ENCODE assay signal across 11 mouse cellular contexts in the genomic region with DNA sequence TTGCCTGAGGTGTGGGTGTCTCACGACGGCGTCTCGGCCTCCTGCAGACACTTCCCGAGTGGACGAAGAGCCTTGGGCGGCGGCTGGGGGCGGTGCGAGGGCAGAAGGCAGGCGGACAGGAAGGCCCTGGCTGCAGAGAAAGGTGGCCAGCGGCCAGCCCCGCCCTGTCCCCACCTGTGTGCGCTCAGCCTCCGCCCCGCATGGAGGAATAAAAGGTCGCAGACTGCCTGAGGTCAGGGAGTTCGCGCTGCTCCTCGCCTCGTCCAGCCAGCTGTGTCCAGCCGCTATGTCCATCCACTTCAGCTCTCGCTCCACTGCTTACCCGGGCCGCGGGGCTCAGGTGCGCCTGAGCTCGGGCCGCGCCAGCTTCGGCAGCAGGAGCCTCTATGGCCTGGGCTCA. TPM values are rescaled to one million over a fixed set of nuclear protein-coding genes. Genes with fewer than 3 reads are reported as not detected.
DNase-seq lines count a peak whose midpoint lies in the region; ATAC-seq and TF ChIP-seq lines count a peak whose summit lies in the region.
"Had no signal": no experiment of that assay in that cellular context is flagged by ENCODE, and none has a peak within 500 bp of the region (broad histone marks: within the 10 kb centered on the region; RNA-seq: fewer than 3 reads in every experiment).

No protein-coding gene starts in this region.

- H3K27me3 ChIP-seq in forebrain, embryonic 10.5 days (ENCODE audit: poor library complexity, severe bottlenecking), result peaks cover 55% of the 10 kb centered on the region
- H3K27me3 ChIP-seq in forebrain, embryonic 15.5 days, result peaks cover 8% of the 10 kb centered on the region; the same call in 1 of the 2 replicates
- H3K27me3 ChIP-seq in ES-Bruce4 (ENCODE audit: control insufficient read depth, insufficient read depth, low read length, poor library complexity, severe bottlenecking), result no peaks in the 10 kb centered on the region; the same call in 1 of the 2 replicates
- peaks cover 6% of the 10 kb centered on the region for H3K27me3 ChIP-seq in kidney, embryonic 14.5 days (ENCODE audit: control insufficient read depth, insufficient read depth, low read length)
- H3K27me3 ChIP-seq in lung, embryonic 16.5 days (ENCODE audit: control insufficient read depth, insufficient read depth, low read depth, low read length), result peaks cover 2% of the 10 kb centered on the region; the same call in 1 of the 2 replicates

- ATAC-seq in forebrain, embryonic 15.5 days (replicated peaks), result no peak
- peak; percentile 48 for ATAC-seq in kidney, embryonic 14.5 days (ENCODE audit: low FRiP score, low TSS enrichment)
- ATAC-seq in lung, embryonic 16.5 days (ENCODE audit: low read depth), result peak; percentile 65
- ATAC-seq: liver, postnatal 0 days had no signal

- H3K9ac ChIP-seq in forebrain, embryonic 15.5 days (replicated peaks), result no peak overlapping the region
- H3K9ac ChIP-seq in ES-Bruce4 (ENCODE audit: low read depth, poor library complexity, severe bottlenecking), result peak overlapping the region; percentile 8; the same call in 1 of the 2 replicates
- H3K9ac ChIP-seq in kidney, embryonic 14.5 days (ENCODE audit: low read depth, low read length), result peak overlapping the region; percentile 47
- H3K9ac ChIP-seq in lung, embryonic 16.5 days (ENCODE audit: low read length), result peak overlapping the region; percentile 61
- H3K9ac ChIP-seq: liver, postnatal 0 days; neural tube, embryonic 15.5 days had no signal

- H3K36me3 ChIP-seq in forebrain, embryonic 10.5 days (replicated peaks), result no peaks in the 10 kb centered on the region
- no peaks in the 10 kb centered on the region for H3K36me3 ChIP-seq in forebrain, embryonic 15.5 days
- no peaks in the 10 kb centered on the region for H3K36me3 ChIP-seq in ES-Bruce4 (ENCODE audit: control insufficient read depth, insufficient read depth, low read length, poor library complexity, severe bottlenecking)
- no peaks in the 10 kb centered on the region for H3K36me3 ChIP-seq in kidney, embryonic 14.5 days (ENCODE audit: control insufficient read depth, insufficient read depth, low read length)
- H3K36me3 ChIP-seq in lung, embryonic 16.5 days (ENCODE audit: control insufficient read depth, insufficient read depth, low read length), result no peaks in the 10 kb centered on the region
- H3K36me3 ChIP-seq: neural tube, embryonic 15.5 days had no signal

- peaks cover 42% of the 10 kb centered on the region for H3K4me1 ChIP-seq in forebrain, embryonic 10.5 days
- no peaks in the 10 kb centered on the region for H3K4me1 ChIP-seq in forebrain, embryonic 15.5 days
- peaks cover 8% of the 10 kb centered on the region for H3K4me1 ChIP-seq in ES-Bruce4 (ENCODE audit: control insufficient read depth, insufficient read depth, low read length)
- H3K4me1 ChIP-seq in kidney, embryonic 14.5 days (ENCODE audit: control insufficient read depth, insufficient read depth, low read length), result no peaks in the 10 kb centered on the region
- H3K4me1 ChIP-seq in lung, embryonic 16.5 days (replicated peaks; ENCODE audit: control insufficient read depth, insufficient read depth, low read length), result peaks cover 10% of the 10 kb centered on the region

- DNase-seq in forebrain, embryonic 10.5 days (ENCODE audit: extremely low spot score, low spot score), result no peak
- DNase-seq in frontal cortex, adult 2 months (ENCODE audit: extremely low spot score in 1 of 2, low spot score in 1 of 2), result no peak
- no peak for DNase-seq in natural killer cell, adult 2 months (ENCODE audit: low spot score in 2 of 2)
- DNase-seq in thymus, postnatal 14 days, result no peak
- DNase-seq: liver, postnatal 0 days had no signal

- TF ChIP-seq CTCF in ES-Bruce4 (IDR thresholded peaks at IDR 0.05; ENCODE audit: low read depth, low read length), result no peak

- peak overlapping the region; percentile 18 for H3K4me3 ChIP-seq in forebrain, embryonic 10.5 days
- H3K4me3 ChIP-seq in forebrain, embryonic 15.5 days, result no peak overlapping the region
- H3K4me3 ChIP-seq in ES-Bruce4 (ENCODE audit: low read depth, low read length), result peak overlapping the region; percentile 48
- H3K4me3 ChIP-seq in kidney, embryonic 14.5 days (ENCODE audit: low read length), result peak overlapping the region; percentile 21
- peak overlapping the region; percentile 39 for H3K4me3 ChIP-seq in lung, embryonic 16.5 days (ENCODE audit: low read length)
- H3K4me3 ChIP-seq: neural tube, embryonic 15.5 days had no signal

- no peaks in the 10 kb centered on the region for H3K9me3 ChIP-seq in forebrain, embryonic 10.5 days
- H3K9me3 ChIP-seq in forebrain, embryonic 15.5 days, result no peaks in the 10 kb centered on the region
- H3K9me3 ChIP-seq in ES-Bruce4 (replicated peaks; ENCODE audit: control insufficient read depth, insufficient read depth, low read length, poor library complexity, severe bottlenecking), result no peaks in the 10 kb centered on the region
- H3K9me3 ChIP-seq in kidney, embryonic 14.5 days (ENCODE audit: control insufficient read depth, low read length), result no peaks in the 10 kb centered on the region
- H3K9me3 ChIP-seq in lung, embryonic 16.5 days (ENCODE audit: control insufficient read depth, low read length), result no peaks in the 10 kb centered on the region
- H3K9me3 ChIP-seq: neural tube, embryonic 15.5 days had no signal

- no peak overlapping the region for H3K4me2 ChIP-seq in forebrain, embryonic 15.5 days (replicated peaks)
- peak overlapping the region; percentile 37 for H3K4me2 ChIP-seq in kidney, embryonic 14.5 days (replicated peaks; ENCODE audit: low read depth, low read length)
- peak overlapping the region; percentile 44 for H3K4me2 ChIP-seq in lung, embryonic 16.5 days (ENCODE audit: low read depth, low read length)
- H3K4me2 ChIP-seq: neural tube, embryonic 15.5 days had no signal

- 18% methylated on average over 31 of the region's 31 CpGs for WGBS in forebrain, embryonic 10.5 days
- WGBS in forebrain, embryonic 15.5 days, result 22% methylated on average over 31 of the region's 31 CpGs
- WGBS in kidney, embryonic 14.5 days, result 15% methylated on average over 31 of the region's 31 CpGs
- WGBS in lung, embryonic 16.5 days, result 8% methylated on average over 29 of the region's 31 CpGs

- no peak overlapping the region for H3K27ac ChIP-seq in forebrain, embryonic 10.5 days
- H3K27ac ChIP-seq in forebrain, embryonic 15.5 days (replicated peaks), result no peak overlapping the region
- no peak overlapping the region for H3K27ac ChIP-seq in ES-Bruce4 (ENCODE audit: insufficient read depth, low read length)
- H3K27ac ChIP-seq in kidney, embryonic 14.5 days (ENCODE audit: low read depth, low read length), result peak overlapping the region; percentile 62; the same call in 1 of the 2 replicates
- H3K27ac ChIP-seq in lung, embryonic 16.5 days (ENCODE audit: low read length), result peak overlapping the region; percentile 96
- H3K27ac ChIP-seq: neural tube, embryonic 15.5 days had no signal

- TF ChIP-seq POLR2A in ES-Bruce4 (IDR thresholded peaks at IDR 0.05; ENCODE audit: insufficient read depth, low read length), result no peak

- peak; percentile 58; the same call in 1 of the 2 replicates for TF ChIP-seq EP300 in ES-Bruce4 (IDR thresholded peaks at IDR 0.05; ENCODE audit: insufficient read depth, low read depth, low read length)

RNA-seq across cellular contexts. Expression of a gene that starts 1.3 kb away (rescaled TPM):
- 12.2 and 12.4 TPM in 2 replicates for polyA plus RNA-seq in forebrain, embryonic 10.5 days (2016; fragmentation: Nextera tagmentation; extraction: Ambion mirVana)
- 0.26 and 0.46 TPM in 2 replicates for polyA plus RNA-seq in forebrain, embryonic 15.5 days (2015; fragmentation: Nextera tagmentation; extraction: Ambion mirVana)
- 30.7 and 36.4 TPM in 2 replicates for polyA plus RNA-seq in ES-Bruce4 (2011; ENCODE audit: insufficient read depth, insufficient read length, low read depth, missing spikeins)
- polyA plus RNA-seq in kidney, embryonic 14.5 days (2014; fragmentation: Nextera tagmentation; extraction: Ambion mirVana), result 34.6 and 44.0 TPM in 2 replicates
- polyA plus RNA-seq in lung, embryonic 16.5 days (2015; fragmentation: Nextera tagmentation; extraction: Ambion mirVana), result 173 and 187 TPM in 2 replicates
- polyA plus RNA-seq in frontal cortex, adult 2 months (2012; rRNA removed), result 0.34 and 1.0 TPM in 2 replicates

RNA-seq across cellular contexts. Expression of a gene that starts 26.4 kb away (rescaled TPM):
- polyA plus RNA-seq in forebrain, embryonic 10.5 days (2016; fragmentation: Nextera tagmentation; extraction: Ambion mirVana), result 0.10 TPM in 1 of 2 replicates, not detected in the other
- polyA plus RNA-seq in forebrain, embryonic 15.5 days (2015; fragmentation: Nextera tagmentation; extraction: Ambion mirVana), result 0.09 and 0.10 TPM in 2 replicates
- not detected in 2 replicates for polyA plus RNA-seq in ES-Bruce4 (2011; ENCODE audit: insufficient read depth, insufficient read length, low read depth, missing spikeins)
- not detected in 2 replicates for polyA plus RNA-seq in kidney, embryonic 14.5 days (2014; fragmentation: Nextera tagmentation; extraction: Ambion mirVana)
- 0.26 and 0.31 TPM in 2 replicates for polyA plus RNA-seq in lung, embryonic 16.5 days (2015; fragmentation: Nextera tagmentation; extraction: Ambion mirVana)
- 0.10 and 0.13 TPM in 2 replicates for polyA plus RNA-seq in frontal cortex, adult 2 months (2012; rRNA removed)
- polyA plus RNA-seq: C2C12; liver, postnatal 0 days had no signal

RNA-seq across cellular contexts. Expression of a gene that starts 35.4 kb away (rescaled TPM):
- polyA plus RNA-seq in forebrain, embryonic 10.5 days (2016; fragmentation: Nextera tagmentation; extraction: Ambion mirVana), result not detected in 2 replicates
- polyA plus RNA-seq in forebrain, embryonic 15.5 days (2015; fragmentation: Nextera tagmentation; extraction: Ambion mirVana), result not detected in 2 replicates
- polyA plus RNA-seq in ES-Bruce4 (2011; ENCODE audit: insufficient read depth, insufficient read length, low read depth, missing spikeins), result not detected in 2 replicates
- 0.21 TPM in 1 of 2 replicates, not detected in the other for polyA plus RNA-seq in kidney, embryonic 14.5 days (2014; fragmentation: Nextera tagmentation; extraction: Ambion mirVana)
- not detected in 2 replicates for polyA plus RNA-seq in lung, embryonic 16.5 days (2015; fragmentation: Nextera tagmentation; extraction: Ambion mirVana)
- polyA plus RNA-seq in frontal cortex, adult 2 months (2012; rRNA removed), result not detected in 2 replicates
- polyA plus RNA-seq: C2C12; liver, postnatal 0 days; neural tube, embryonic 15.5 days had no signal

RNA-seq across cellular contexts. Expression of a gene that starts 42.2 kb away (rescaled TPM):
- 0.07 TPM in 1 of 2 replicates, not detected in the other for polyA plus RNA-seq in forebrain, embryonic 10.5 days (2016; fragmentation: Nextera tagmentation; extraction: Ambion mirVana)
- 0.08 TPM in 1 of 2 replicates, not detected in the other for polyA plus RNA-seq in forebrain, embryonic 15.5 days (2015; fragmentation: Nextera tagmentation; extraction: Ambion mirVana)
- polyA plus RNA-seq in ES-Bruce4 (2011; ENCODE audit: insufficient read depth, insufficient read length, low read depth, missing spikeins), result 1.1 and 1.6 TPM in 2 replicates
- polyA plus RNA-seq in kidney, embryonic 14.5 days (2014; fragmentation: Nextera tagmentation; extraction: Ambion mirVana), result 2.4 and 3.6 TPM in 2 replicates
- polyA plus RNA-seq in lung, embryonic 16.5 days (2015; fragmentation: Nextera tagmentation; extraction: Ambion mirVana), result 2.5 and 2.6 TPM in 2 replicates
- 2.0 and 3.3 TPM in 2 replicates for polyA plus RNA-seq in frontal cortex, adult 2 months (2012; rRNA removed)

RNA-seq across cellular contexts. Expression of a gene that starts 51.4 kb away (rescaled TPM):
- not detected in 2 replicates for polyA plus RNA-seq in forebrain, embryonic 10.5 days (2016; fragmentation: Nextera tagmentation; extraction: Ambion mirVana)
- polyA plus RNA-seq in forebrain, embryonic 15.5 days (2015; fragmentation: Nextera tagmentation; extraction: Ambion mirVana), result not detected in 2 replicates
- polyA plus RNA-seq in ES-Bruce4 (2011; ENCODE audit: insufficient read depth, insufficient read length, low read depth, missing spikeins), result not detected in 2 replicates
- not detected in 2 replicates for polyA plus RNA-seq in kidney, embryonic 14.5 days (2014; fragmentation: Nextera tagmentation; extraction: Ambion mirVana)
- not detected in 2 replicates for polyA plus RNA-seq in lung, embryonic 16.5 days (2015; fragmentation: Nextera tagmentation; extraction: Ambion mirVana)
- polyA plus RNA-seq in frontal cortex, adult 2 months (2012; rRNA removed), result not detected in 2 replicates
- polyA plus RNA-seq: C2C12; liver, postnatal 0 days; neural tube, embryonic 15.5 days had no signal

Comparison
In these comparisons a context has a peak if more than half of its experiments do, and no peak if none do; other contexts are left out.
1. H3K27ac ChIP-seq: peak in kidney, embryonic 14.5 days (single experiment) and lung, embryonic 16.5 days (single experiment); none in forebrain, embryonic 10.5 days (single experiment), forebrain, embryonic 15.5 days (single experiment) and ES-Bruce4 (single experiment).